8 mouse cellular contexts compared by ENCODE assay signal in genomic region chr11:83040325-83040724, GRCm38 (mm10). TPM values are rescaled to one million over a fixed set of nuclear protein-coding genes. Genes with fewer than 3 reads are reported as not detected.
A peak's percentile ranks its signal among the peaks of the same experiment; 100 is the strongest.
DNase-seq lines count a peak whose midpoint lies in the region; ATAC-seq and TF ChIP-seq lines count a peak whose summit lies in the region.
"Had no signal": no experiment of that assay in that cellular context is flagged by ENCODE, and none has a peak within 500 bp of the region (broad histone marks: within the 10 kb centered on the region; RNA-seq: fewer than 3 reads in every experiment).

No protein-coding gene starts in this region.

- H3K4me1 ChIP-seq in embryonic facial prominence, embryonic 15.5 days, result no peaks in the 10 kb centered on the region
- no peaks in the 10 kb centered on the region for H3K4me1 ChIP-seq in lung, postnatal 0 days (ENCODE audit: insufficient read depth, low read depth, low read length)
- no peaks in the 10 kb centered on the region for H3K4me1 ChIP-seq in forebrain, embryonic 16.5 days (replicated peaks; ENCODE audit: control insufficient read depth, insufficient read depth, low read length)
- H3K4me1 ChIP-seq in midbrain, postnatal 0 days (ENCODE audit: insufficient read depth, low read length), result no peaks in the 10 kb centered on the region
- H3K4me1 ChIP-seq: midbrain, embryonic 13.5 days had no signal

- 0 out of 2 replicates have a peak, but pooled peaks cover 4% of the 10 kb centered on the region for H3K27me3 ChIP-seq in embryonic facial prominence, embryonic 15.5 days
- H3K27me3 ChIP-seq in lung, postnatal 0 days (replicated peaks; ENCODE audit: insufficient read depth, low read length), result no peaks in the 10 kb centered on the region
- H3K27me3 ChIP-seq in forebrain, embryonic 16.5 days (replicated peaks; ENCODE audit: control insufficient read depth, insufficient read depth, low read length), result peaks cover 3% of the 10 kb centered on the region
- no peaks in the 10 kb centered on the region for H3K27me3 ChIP-seq in midbrain, postnatal 0 days (ENCODE audit: insufficient read depth, low read length)

- H3K4me2 ChIP-seq in embryonic facial prominence, embryonic 15.5 days (replicated peaks), result no peak overlapping the region
- H3K4me2 ChIP-seq in lung, postnatal 0 days (replicated peaks; ENCODE audit: low read depth, low read length), result peak overlapping the region; percentile 42; the same call in 1 of the 2 replicates
- no peak overlapping the region for H3K4me2 ChIP-seq in forebrain, embryonic 16.5 days (ENCODE audit: low read length)
- H3K4me2 ChIP-seq in midbrain, postnatal 0 days (ENCODE audit: low read depth, low read length, poor library complexity, severe bottlenecking), result no peak overlapping the region; the same call in 1 of the 2 replicates
- H3K4me2 ChIP-seq: midbrain, embryonic 13.5 days had no signal

- peak; percentile 15 to 54 for DNase-seq in spleen, postnatal 4 days (ENCODE audit: low spot score in 2 of 2)
- DNase-seq in spleen, postnatal 14 days (ENCODE audit: low spot score in 2 of 2), result no peak
- DNase-seq in lung, postnatal 0 days (ENCODE audit: low spot score), result peak; percentile 44
- DNase-seq in midbrain, postnatal 0 days (ENCODE audit: low spot score), result no peak

- H3K9ac ChIP-seq in embryonic facial prominence, embryonic 15.5 days, result no peak overlapping the region
- no peak overlapping the region for H3K9ac ChIP-seq in lung, postnatal 0 days (replicated peaks; ENCODE audit: low read depth)
- H3K9ac ChIP-seq in forebrain, embryonic 16.5 days (replicated peaks; ENCODE audit: low read depth, low read length), result no peak overlapping the region
- no peak overlapping the region for H3K9ac ChIP-seq in midbrain, postnatal 0 days (replicated peaks; ENCODE audit: low read length, poor library complexity, severe bottlenecking)
- H3K9ac ChIP-seq: midbrain, embryonic 13.5 days had no signal

- ATAC-seq in embryonic facial prominence, embryonic 15.5 days (ENCODE audit: insufficient number of reproducible peaks, low FRiP score, low TSS enrichment, low read depth), result no peak
- peak; percentile 65 for ATAC-seq in lung, postnatal 0 days
- no peak for ATAC-seq in forebrain, embryonic 16.5 days
- no peak for ATAC-seq in midbrain, postnatal 0 days (ENCODE audit: low FRiP score)
- ATAC-seq in erythroid progenitor cell, adult 5-6 weeks (replicated peaks; ENCODE audit: low FRiP score, poor library complexity, severe bottlenecking), result no peak
- ATAC-seq: midbrain, embryonic 13.5 days had no signal

- TF ChIP-seq CTCF in lung, postnatal 0 days (IDR thresholded peaks at IDR 0.05), result peak; percentile 44
- TF ChIP-seq CTCF in midbrain, postnatal 0 days (IDR thresholded peaks at IDR 0.05), result no peak

- no peak overlapping the region for H3K27ac ChIP-seq in embryonic facial prominence, embryonic 15.5 days (replicated peaks)
- no peak overlapping the region for H3K27ac ChIP-seq in lung, postnatal 0 days (ENCODE audit: low read length)
- H3K27ac ChIP-seq in forebrain, embryonic 16.5 days (ENCODE audit: low read length), result no peak overlapping the region
- H3K27ac ChIP-seq in midbrain, postnatal 0 days (ENCODE audit: low read depth, low read length), result no peak overlapping the region
- H3K27ac ChIP-seq: midbrain, embryonic 13.5 days had no signal

- H3K4me3 ChIP-seq in embryonic facial prominence, embryonic 15.5 days (replicated peaks), result peak overlapping the region; percentile 16
- peak overlapping the region; percentile 6; the same call in 1 of the 2 replicates for H3K4me3 ChIP-seq in lung, postnatal 0 days (ENCODE audit: low read depth, low read length)
- no peak overlapping the region for H3K4me3 ChIP-seq in forebrain, embryonic 16.5 days (replicated peaks; ENCODE audit: low read length)
- H3K4me3 ChIP-seq in midbrain, postnatal 0 days (ENCODE audit: low read depth, low read length), result no peak overlapping the region
- H3K4me3 ChIP-seq: midbrain, embryonic 13.5 days had no signal

- 26% methylated on average over 1 of the region's 1 CpGs for WGBS in embryonic facial prominence, embryonic 15.5 days
- WGBS in lung, postnatal 0 days, result 19% methylated on average over 1 of the region's 1 CpGs
- WGBS in forebrain, embryonic 16.5 days, result 32% methylated on average over 1 of the region's 1 CpGs
- whole genome bisulfite sequencing in midbrain, postnatal 0 days, result 30% methylated on average over 1 of the region's 1 CpGs

- H3K9me3 ChIP-seq in embryonic facial prominence, embryonic 15.5 days (replicated peaks), result no peaks in the 10 kb centered on the region
- no peaks in the 10 kb centered on the region for H3K9me3 ChIP-seq in lung, postnatal 0 days (ENCODE audit: low read length)
- H3K9me3 ChIP-seq in forebrain, embryonic 16.5 days (ENCODE audit: control insufficient read depth, low read length), result no peaks in the 10 kb centered on the region
- H3K9me3 ChIP-seq in midbrain, postnatal 0 days (ENCODE audit: low read length), result no peaks in the 10 kb centered on the region
- H3K9me3 ChIP-seq: midbrain, embryonic 13.5 days had no signal

- no peak for TF ChIP-seq EP300 in lung, postnatal 0 days (IDR thresholded peaks at IDR 0.05)

- H3K36me3 ChIP-seq in embryonic facial prominence, embryonic 15.5 days, result no peaks in the 10 kb centered on the region
- H3K36me3 ChIP-seq in lung, postnatal 0 days (ENCODE audit: insufficient read depth, low read length), result no peaks in the 10 kb centered on the region
- H3K36me3 ChIP-seq in forebrain, embryonic 16.5 days (ENCODE audit: control insufficient read depth, insufficient read depth), result no peaks in the 10 kb centered on the region
- H3K36me3 ChIP-seq in midbrain, postnatal 0 days (ENCODE audit: insufficient read depth, low read length), result no peaks in the 10 kb centered on the region
- H3K36me3 ChIP-seq: midbrain, embryonic 13.5 days had no signal

RNA-seq across cellular contexts. Expression of gene Slfn8, which starts 19.7 kb away (rescaled TPM):
- 0.76 and 1.0 TPM in 2 replicates for polyA plus RNA-seq in embryonic facial prominence, embryonic 15.5 days (2015; fragmentation: Nextera tagmentation; extraction: Ambion mirVana)
- 0.33 and 0.54 TPM in 2 replicates for polyA plus RNA-seq in lung, postnatal 0 days (2015; fragmentation: Nextera tagmentation; extraction: Ambion mirVana)
- polyA plus RNA-seq in forebrain, embryonic 16.5 days (2015; fragmentation: Nextera tagmentation; extraction: Ambion mirVana), result 0.11 and 0.26 TPM in 2 replicates
- 0.16 and 0.52 TPM in 2 replicates for total RNA-seq in midbrain, postnatal 0 days (2014; rRNA removed)
- polyA plus RNA-seq in midbrain, postnatal 0 days (2015; fragmentation: Nextera tagmentation; extraction: Ambion mirVana), result 0.12 and 0.15 TPM in 2 replicates
- total RNA-seq in erythroid progenitor cell, adult 5-6 weeks (2015; ENCODE audit: low replicate concordance), result 6.5 and 22.2 TPM in 2 replicates
- 2.9 and 4.7 TPM in 2 replicates for total RNA-seq in erythroid progenitor cell, adult 5-6 weeks (2017; ENCODE audit: low replicate concordance)

RNA-seq across cellular contexts. Expression of gene Slfn2, which starts 24.6 kb away (rescaled TPM):
- polyA plus RNA-seq in embryonic facial prominence, embryonic 15.5 days (2015; fragmentation: Nextera tagmentation; extraction: Ambion mirVana), result 6.5 and 8.5 TPM in 2 replicates
- 19.0 and 21.5 TPM in 2 replicates for polyA plus RNA-seq in lung, postnatal 0 days (2015; fragmentation: Nextera tagmentation; extraction: Ambion mirVana)
- 0.73 and 1.1 TPM in 2 replicates for polyA plus RNA-seq in forebrain, embryonic 16.5 days (2015; fragmentation: Nextera tagmentation; extraction: Ambion mirVana)
- 1.7 and 1.9 TPM in 2 replicates for total RNA-seq in midbrain, postnatal 0 days (2014; rRNA removed)
- polyA plus RNA-seq in midbrain, postnatal 0 days (2015; fragmentation: Nextera tagmentation; extraction: Ambion mirVana), result 1.4 and 1.8 TPM in 2 replicates
- 32.1 and 39.4 TPM in 2 replicates for total RNA-seq in erythroid progenitor cell, adult 5-6 weeks (2015; ENCODE audit: low replicate concordance)
- 40.9 and 43.8 TPM in 2 replicates for total RNA-seq in erythroid progenitor cell, adult 5-6 weeks (2017; ENCODE audit: low replicate concordance)

RNA-seq across cellular contexts. Expression of gene Slfn9, which starts 48.7 kb away (rescaled TPM):
- 14.9 and 15.0 TPM in 2 replicates for polyA plus RNA-seq in embryonic facial prominence, embryonic 15.5 days (2015; fragmentation: Nextera tagmentation; extraction: Ambion mirVana)
- polyA plus RNA-seq in lung, postnatal 0 days (2015; fragmentation: Nextera tagmentation; extraction: Ambion mirVana), result 2.2 and 3.1 TPM in 2 replicates
- polyA plus RNA-seq in forebrain, embryonic 16.5 days (2015; fragmentation: Nextera tagmentation; extraction: Ambion mirVana), result 5.7 and 6.5 TPM in 2 replicates
- total RNA-seq in midbrain, postnatal 0 days (2014; rRNA removed), result 0.99 and 1.6 TPM in 2 replicates
- polyA plus RNA-seq in midbrain, postnatal 0 days (2015; fragmentation: Nextera tagmentation; extraction: Ambion mirVana), result 0.52 and 0.53 TPM in 2 replicates
- total RNA-seq in erythroid progenitor cell, adult 5-6 weeks (2015; ENCODE audit: low replicate concordance), result 6.8 and 10.1 TPM in 2 replicates
- 6.0 and 6.1 TPM in 2 replicates for total RNA-seq in erythroid progenitor cell, adult 5-6 weeks (2017; ENCODE audit: low replicate concordance)

Comparison
In these comparisons a context has a peak if more than half of its experiments do, and no peak if none do; other contexts are left out.
1. DNase-seq: peak in spleen, postnatal 4 days (2 of 2) and lung, postnatal 0 days (single experiment); none in spleen, postnatal 14 days (0 of 2) and midbrain, postnatal 0 days (single experiment).
2. H3K4me3 ChIP-seq: peak in embryonic facial prominence, embryonic 15.5 days (single experiment) and lung, postnatal 0 days (single experiment); none in forebrain, embryonic 16.5 days (single experiment) and midbrain, postnatal 0 days (single experiment).